Mouse (Mus musculus) embryo, embryonic 10 days (tissue): Measurements from ENCODE around the gene Csl.
A peak's percentile ranks its signal among the peaks of the same experiment; 100 is the strongest.

Source experiments
- DNase-seq: peaks from one replicate; pipeline ENCODE4 v3.0.0-alpha.2; 2015; ENCODE audit warnings: low spot score

Csl gene

GRCm38 (mm10) chr10:99759558-99759957 is at the start of gene Csl:
TSS of gene Csl (minus strand) at chr10:99759658.
- no peak for DNase-seq

DNA sequence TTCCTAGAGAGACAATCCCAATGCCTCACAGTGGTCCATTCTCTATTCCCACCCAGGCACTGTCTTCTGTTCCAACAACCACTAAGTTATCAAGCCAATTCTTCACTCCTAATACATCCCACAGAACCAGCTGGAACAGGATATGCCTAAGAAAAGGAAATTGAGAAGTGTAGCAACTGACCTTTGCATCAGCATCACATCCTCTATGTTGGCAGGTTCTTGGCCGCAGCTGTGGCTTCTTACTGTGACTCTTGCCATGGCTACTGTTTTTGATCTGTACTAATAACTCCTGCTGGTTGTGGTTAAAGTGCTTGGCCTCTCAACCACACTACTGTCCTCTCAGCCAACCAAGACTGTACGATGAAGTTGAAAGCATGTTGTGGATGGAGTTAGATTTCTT is 30.0 kb upstream of the Csl start:
- no peak for DNase-seq

- no peak for DNase-seq
These were observed 15.0 kb upstream of the Csl start for GRCm38 (mm10) chr10:99774228-99775120.

- peak; percentile 22 for DNase-seq
These were observed 9.3 kb downstream of the Csl start for GRCm38 (mm10) chr10:99750146-99750545.

- no peak for DNase-seq
These were observed 10.7 kb downstream of the Csl start for GRCm38 (mm10) chr10:99748668-99749260.

DNA sequence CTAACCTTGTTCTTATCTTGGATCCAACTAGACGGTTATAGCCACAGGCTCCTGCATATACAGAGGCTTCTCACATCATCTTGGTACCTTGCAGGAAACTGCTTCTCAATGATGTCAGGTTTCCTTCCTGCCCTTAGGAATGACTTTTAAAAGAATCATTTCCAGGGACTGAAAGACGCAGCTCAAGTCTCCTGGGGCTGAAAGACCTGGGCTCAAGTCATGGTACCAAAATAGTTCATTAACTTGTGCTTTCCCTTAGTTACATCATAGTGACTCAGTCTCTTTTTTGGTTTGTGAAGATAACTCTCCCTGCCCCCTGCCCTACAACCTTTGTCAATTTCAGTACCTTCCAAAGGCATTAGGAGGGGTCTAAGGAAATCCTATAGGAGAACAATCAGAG is 11.4 kb downstream of the Csl start:
- DNase-seq = peak; percentile 11

DNA sequence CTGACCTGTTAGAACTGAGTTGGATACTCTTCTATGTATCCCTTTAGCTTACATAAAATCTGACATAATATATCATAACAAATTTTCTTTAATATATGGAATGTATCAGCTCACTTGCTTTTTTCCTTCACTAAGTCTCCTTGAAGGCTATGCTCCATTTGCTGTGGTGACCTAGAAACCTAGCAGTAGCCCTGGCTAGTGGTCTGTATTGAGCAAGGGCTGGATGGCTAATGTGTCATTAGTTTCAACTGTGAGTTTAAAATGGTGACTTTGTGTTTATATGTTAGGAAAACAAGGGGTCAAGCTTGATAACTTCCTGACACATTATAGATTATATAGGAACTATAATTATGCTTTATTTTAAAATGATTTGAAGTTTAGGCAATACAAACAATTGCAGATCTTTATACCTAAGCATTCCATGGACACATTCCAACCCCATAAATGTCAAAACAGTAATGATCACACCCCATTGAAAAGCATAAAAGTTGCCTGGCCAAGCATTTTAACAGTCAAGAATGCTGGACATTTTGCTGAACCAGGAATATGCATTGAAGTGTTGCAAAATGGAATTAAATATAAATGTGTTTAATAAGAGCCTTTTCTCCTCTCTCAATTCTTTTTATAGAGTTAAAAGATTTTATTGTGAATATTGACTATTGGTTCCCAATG is 17.7 kb downstream of the Csl start:
- no peak for DNase-seq

- DNase-seq = no peak
These were observed 46.3 kb downstream of the Csl start for GRCm38 (mm10) chr10:99713129-99713528.

DNA sequence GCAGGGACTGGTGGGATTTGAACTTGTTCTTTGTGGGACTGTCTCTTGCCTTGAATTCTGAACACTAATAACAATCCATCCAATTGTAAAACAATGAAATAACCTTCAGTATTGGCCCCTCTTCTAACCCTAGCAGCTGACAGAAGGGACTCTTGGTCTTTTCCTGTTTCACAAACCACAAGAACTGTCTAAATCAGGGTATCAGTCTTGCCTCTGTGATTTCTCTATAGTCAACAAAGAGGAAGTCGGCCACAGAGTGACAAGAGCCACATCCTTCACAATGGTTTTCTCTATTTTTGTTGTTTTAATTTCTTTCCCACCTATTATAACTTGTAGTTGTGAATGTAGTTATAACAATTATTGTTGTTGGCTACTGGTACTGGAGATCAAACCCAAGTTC is 47.9 kb downstream of the Csl start:
- DNase-seq = no peak
